ENCODE assay signal across 11 mouse cellular contexts in the genomic region with DNA sequence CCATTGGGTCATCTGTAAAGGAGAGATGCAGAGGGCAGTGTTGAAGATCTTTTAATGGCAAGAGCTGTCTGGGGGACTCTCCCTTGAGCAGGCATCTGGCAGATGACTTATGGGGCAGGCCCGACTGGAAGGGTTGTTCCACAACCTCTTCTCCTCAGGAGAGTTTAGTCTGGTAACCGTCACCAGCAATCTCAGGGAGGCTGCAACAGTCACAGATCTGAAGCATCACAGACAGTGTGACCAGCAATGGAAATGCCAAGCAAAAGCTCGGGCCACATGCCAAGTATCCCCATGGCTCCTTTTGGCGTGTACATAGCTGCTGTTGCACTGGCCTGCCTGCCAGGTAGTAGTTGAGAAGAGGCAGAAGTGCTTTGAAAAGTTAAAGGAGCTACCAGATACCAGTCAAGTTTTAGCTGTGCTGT. TPM values are rescaled to one million over a fixed set of nuclear protein-coding genes. Genes with fewer than 3 reads are reported as not detected.
DNase-seq lines count a peak whose midpoint lies in the region; TF ChIP-seq lines count a peak whose summit lies in the region.
"Had no signal": no experiment of that assay in that cellular context is flagged by ENCODE, and none has a peak within 500 bp of the region (broad histone marks: within the 10 kb centered on the region; RNA-seq: fewer than 3 reads in every experiment).

No protein-coding gene starts in this region.

- H3K27me3 ChIP-seq in myocyte (ENCODE audit: control insufficient read depth, insufficient read depth, insufficient read length) = no peaks in the 10 kb centered on the region
- H3K27me3 ChIP-seq: midbrain, embryonic 13.5 days had no signal

- peak; percentile 57 for DNase-seq in adrenal gland, postnatal 10 days
- DNase-seq in adrenal gland, adult 8-10 months = no peak
- peak; percentile 31 for DNase-seq in right cerebral cortex, postnatal 14 days
- DNase-seq in right cerebral cortex, postnatal 25 days = no peak
- peak; percentile 38 to 53 for DNase-seq in heart, postnatal 10 days
- no peak for DNase-seq in layer of hippocampus, adult 9-11 months
- no peak for DNase-seq in testis, postnatal 14 days (ENCODE audit: low spot score)

- no peak overlapping the region for H3K4me3 ChIP-seq in myocyte
- H3K4me3 ChIP-seq: midbrain, embryonic 13.5 days had no signal

- H3K36me3 ChIP-seq in myocyte (ENCODE audit: control insufficient read depth, insufficient read depth) = no peaks in the 10 kb centered on the region
- H3K36me3 ChIP-seq: midbrain, embryonic 13.5 days had no signal

- no peak overlapping the region for H3ac ChIP-seq in myocyte (ENCODE audit: control insufficient read depth, insufficient read length)

- no peaks in the 10 kb centered on the region for H3K79me2 ChIP-seq in myocyte (ENCODE audit: control insufficient read depth, insufficient read depth)

- intact Hi-C loops in heart, postnatal 10 days (cut with DNase I) = no loop called here

- TF ChIP-seq POLR2A in myocyte (IDR thresholded peaks at IDR 0.05; ENCODE audit: insufficient read length, low read depth) = no peak

- peak overlapping the region; percentile 52 for H3K4me2 ChIP-seq in myocyte (ENCODE audit: low read depth)
- H3K4me2 ChIP-seq: midbrain, embryonic 13.5 days had no signal

TF ChIP-seq in myocyte, 11 proteins besides CTCF, POLR2A, EP300 and RAD21:
- TF ChIP-seq MYOG (IDR thresholded peaks at IDR 0.05; ENCODE audit: control insufficient read depth in 1 of 3, insufficient read depth in 1 of 3, insufficient read length in 2 of 3, low read depth in 2 of 3) (no peak), MAX (IDR thresholded peaks at IDR 0.05; ENCODE audit: low read depth) (no peak), E2F4 (IDR thresholded peaks at IDR 0.05; ENCODE audit: insufficient read depth) (no peak), POLR2AphosphoS2 (IDR thresholded peaks at IDR 0.05; ENCODE audit: insufficient read length, low read depth) (no peak), TCF3 (IDR thresholded peaks at IDR 0.05; ENCODE audit: insufficient read length, low read depth) (no peak), SRF (IDR thresholded peaks at IDR 0.05; ENCODE audit: control insufficient read depth, insufficient read length, low read depth) (no peak), MYOD1 (IDR thresholded peaks at IDR 0.05; ENCODE audit: control insufficient read depth in 1 of 3, insufficient read length in 2 of 3, low read depth in 2 of 3) (no peak), USF1 (IDR thresholded peaks at IDR 0.05; ENCODE audit: low read depth) (no peak), CEBPB (IDR thresholded peaks at IDR 0.05; ENCODE audit: insufficient read depth, poor library complexity, severe bottlenecking) (no peak), TCF12 (IDR thresholded peaks at IDR 0.05; ENCODE audit: insufficient read depth, poor library complexity, severe bottlenecking) (no peak), REST (IDR thresholded peaks at IDR 0.05; ENCODE audit: insufficient read depth, insufficient read length) (no peak)

RNA-seq across cellular contexts. Expression of a gene that starts 8.5 kb away (rescaled TPM):
- 1 to 10 TPM; 2.1 to 2.3 TPM for total RNA-seq in adrenal gland, postnatal 10 days (2021)
- 10 to 100 TPM in 2 of 4 experiments, 1 to 10 TPM in 2; 3.7 to 16.2 (median 8.1) TPM for total RNA-seq in adrenal gland, adult 8-10 months (2022)
- under 1 TPM; 0.57 to 0.62 TPM for total RNA-seq in heart, postnatal 10 days (2021)
- polyA plus RNA-seq in myocyte (2012; fragmentation: generic; extraction: Trizol) = 1.2 TPM

RNA-seq across cellular contexts. Expression of a gene that starts 11.2 kb away (rescaled TPM):
- 10 to 100 TPM; 16.1 to 22.1 TPM for total RNA-seq in adrenal gland, postnatal 10 days (2021)
- total RNA-seq in adrenal gland, adult 8-10 months (2022) = 100 to 1,000 TPM in 1 of 4 experiments, 10 to 100 TPM in 3; 29.4 to 107 (median 61.6) TPM
- total RNA-seq in heart, postnatal 10 days (2021) = 10 to 100 TPM; 40.5 to 42.7 TPM
- polyA plus RNA-seq in myocyte (2012; fragmentation: generic; extraction: Trizol) = 2.6 TPM

RNA-seq across cellular contexts. Expression of a gene that starts 23.1 kb away (rescaled TPM):
- total RNA-seq in adrenal gland, postnatal 10 days (2021) = 1 to 10 TPM; 7.4 to 8.1 TPM
- 10 to 100 TPM in 2 of 4 experiments, 1 to 10 TPM in 2; 7.8 to 16.6 (median 11.6) TPM for total RNA-seq in adrenal gland, adult 8-10 months (2022)
- 1 to 10 TPM; 5.6 to 7.0 TPM for total RNA-seq in heart, postnatal 10 days (2021)
- polyA plus RNA-seq in myocyte (2012; fragmentation: generic; extraction: Trizol) = 0.70 TPM

RNA-seq across cellular contexts. Expression of a gene that starts 24.6 kb away (rescaled TPM):
- not detected for total RNA-seq in adrenal gland, postnatal 10 days (2021)
- total RNA-seq in adrenal gland, adult 8-10 months (2022) = under 1 TPM in 2 of 4 experiments, not detected in 2; 0.31 to 0.35 TPM
- not detected for total RNA-seq in heart, postnatal 10 days (2021)
- polyA plus RNA-seq in myocyte (2012; fragmentation: generic; extraction: Trizol) = not detected
- polyA plus RNA-seq: C2C12; large intestine, adult 2 months had no signal

Comparison
In these comparisons a context has a peak if more than half of its experiments do, and no peak if none do; other contexts are left out.
1. DNase-seq: peak in adrenal gland, postnatal 10 days (single experiment), right cerebral cortex, postnatal 14 days (single experiment) and heart, postnatal 10 days (2 of 2); none in adrenal gland, adult 8-10 months (single experiment), right cerebral cortex, postnatal 25 days (single experiment), layer of hippocampus, adult 9-11 months (single experiment) and testis, postnatal 14 days (single experiment).